Mouse (Mus musculus) heart, embryonic 15.5 days (tissue): Measurements from ENCODE around the gene Orai1. TPM values are rescaled to one million over a fixed set of nuclear protein-coding genes. Genes with fewer than 3 reads are reported as not detected.

Experiments
- ATAC-seq: fragments of 200-750 bp; cut with Nextera tagmentation; replicated peaks from 2 replicates; pipeline ENCODE4 v1.8.0; 2017; ENCODE audit warnings: low read depth, moderate TSS enrichment; ENCODE audit not compliant: insufficient number of reproducible peaks, insufficient read depth, low FRiP score
- H3K27ac ChIP-seq: fragments of 300-500 bp; sonication (generic); 2 replicates; pipeline ENCODE4 v1.5.1; 2015; ENCODE audit warnings: mild to moderate bottlenecking, inconsistent platforms
- H3K27me3 ChIP-seq: fragments of 300-500 bp; sonication (generic); 2 replicates; pipeline ENCODE4 v1.6.1; 2015; ENCODE audit warnings: inconsistent platforms
- H3K36me3 ChIP-seq: fragments of 300-500 bp; sonication (generic); 2 replicates; pipeline ENCODE4 v1.6.1; 2015; ENCODE audit warnings: mild to moderate bottlenecking, inconsistent platforms
- H3K4me1 ChIP-seq: fragments of 300-500 bp; sonication (generic); replicated peaks from 2 replicates; pipeline ENCODE4 v1.6.1; 2015; ENCODE audit warnings: inconsistent platforms
- H3K4me2 ChIP-seq: fragments of 300-500 bp; sonication (generic); 2 replicates; pipeline ENCODE4 v1.6.1; 2015; ENCODE audit warnings: inconsistent platforms, mild to moderate bottlenecking, moderate library complexity
- H3K4me3 ChIP-seq: fragments of 300-500 bp; sonication (generic); 2 replicates; pipeline ENCODE4 v1.5.1; 2015; ENCODE audit warnings: mild to moderate bottlenecking, inconsistent platforms
- H3K9ac ChIP-seq: fragments of 300-500 bp; sonication (generic); 2 replicates; pipeline ENCODE4 v1.6.1; 2015; ENCODE audit warnings: mild to moderate bottlenecking, inconsistent platforms
- H3K9me3 ChIP-seq: fragments of 300-500 bp; sonication (generic); replicated peaks from 2 replicates; pipeline ENCODE4 v1.6.1; 2016; ENCODE audit warnings: inconsistent platforms
- WGBS: fragments of 180-500 bp; shearing (Covaris S2); methylation state at CpG from one replicate; pipeline ENCODE4 v1.1.7; 2015; ENCODE audit warnings: mixed read lengths; 5-methylcytosine and 5-hydroxymethylcytosine counted together
- polyA plus RNA-seq: library from polyadenylated mRNA; unstranded; fragments of >200 nt; fragmentation: Nextera tagmentation; extraction: Ambion mirVana; gene quantifications from 2 replicates; pipeline ENCODE4 v1.2.1, GENCODE M21; 2015

Orai1 gene
- polyA plus RNA-seq, 1 experiment from 2014 or later, result 17.3 TPM

- H3K9ac ChIP-seq, result peak overlapping the region; percentile 77
- peak overlapping the region; percentile 93 for H3K27ac ChIP-seq
- 0 out of 2 replicates have a peak, but pooled peaks have one; percentile 28 for ATAC-seq
- no peaks in the 10 kb centered on the region for H3K27me3 ChIP-seq
- no peaks in the 10 kb centered on the region for H3K9me3 ChIP-seq
- peak overlapping the region; percentile 96 for H3K4me2 ChIP-seq
- no peaks in the 10 kb centered on the region for H3K36me3 ChIP-seq
- WGBS, result 7% methylated on average over 39 of the region's 39 CpGs
- H3K4me3 ChIP-seq, result peak overlapping the region; percentile 76
- H3K4me1 ChIP-seq, result peaks cover 43% of the 10 kb centered on the region
Measured at GRCm38 (mm10) chr5:122987211-122988020, 27.5 kb upstream of the Orai1 start.

GRCm38 (mm10) chr5:122988021-122988751, 26.7 kb upstream of the Orai1 start:
- Histone ChIP-seq H3K9ac (peak overlapping the region; percentile 77), H3K27me3 (no peaks in the 10 kb centered on the region), H3K4me1 (peaks cover 43% of the 10 kb centered on the region), H3K4me3 (peak overlapping the region; percentile 76), H3K36me3 (no peaks in the 10 kb centered on the region), H3K9me3 (no peaks in the 10 kb centered on the region), H3K27ac (peak overlapping the region; percentile 93), H3K4me2 (peak overlapping the region; percentile 96)
- under 1% methylated on average over 41 of the region's 41 CpGs for WGBS
- ATAC-seq, result no peak

GRCm38 (mm10) chr5:122989001-122989525, 25.8 kb upstream of the Orai1 start:
- peak overlapping the region; percentile 77 for H3K9ac ChIP-seq
- H3K4me1 ChIP-seq, result peaks cover 43% of the 10 kb centered on the region
- under 1% methylated on average over 39 of the region's 39 CpGs for WGBS
- H3K36me3 ChIP-seq, result no peaks in the 10 kb centered on the region
- no peaks in the 10 kb centered on the region for H3K9me3 ChIP-seq
- H3K4me2 ChIP-seq, result peak overlapping the region; percentile 96
- peak overlapping the region; percentile 93 for H3K27ac ChIP-seq
- H3K4me3 ChIP-seq, result peak overlapping the region; percentile 76
- 0 out of 2 replicates have a peak, but pooled peaks have one; percentile 24 for ATAC-seq
- H3K27me3 ChIP-seq, result no peaks in the 10 kb centered on the region

- Histone ChIP-seq H3K9ac (peak within 1 kb of the TSS; percentile 77), H3K4me1 (peaks cover 45% of the 10 kb centered on the region), H3K36me3 (no peaks in the 10 kb centered on the region), H3K4me2 (peak within 1 kb of the TSS; percentile 96), H3K4me3 (peak within 1 kb of the TSS; percentile 76), H3K27ac (peak within 1 kb of the TSS; percentile 93), H3K9me3 (no peaks in the 10 kb centered on the region), H3K27me3 (no peaks in the 10 kb centered on the region)
- WGBS, result 4% methylated on average over 15 of the region's 15 CpGs
- 0 out of 2 replicates have a peak, but pooled peaks have one; percentile 5 for ATAC-seq
Measured at GRCm38 (mm10) chr5:122989551-122990330, 25.1 kb upstream of the Orai1 start, which contains the start of gene Kdm2b. Gene Kdm2b, minus strand, starts transcription at chr5:122989823.

- Histone ChIP-seq H3K27ac (peak overlapping the region; percentile 93), H3K9ac (peak overlapping the region; percentile 77), H3K27me3 (no peaks in the 10 kb centered on the region), H3K4me1 (peaks cover 48% of the 10 kb centered on the region), H3K4me3 (peak overlapping the region; percentile 76), H3K36me3 (no peaks in the 10 kb centered on the region), H3K9me3 (no peaks in the 10 kb centered on the region), H3K4me2 (peak overlapping the region; percentile 96)
- 14% methylated on average over 16 of the region's 16 CpGs for WGBS
- no peak for ATAC-seq
Measured at GRCm38 (mm10) chr5:122990411-122991160, 24.3 kb upstream of the Orai1 start.

- no peak for ATAC-seq
- H3K36me3 ChIP-seq, result no peaks in the 10 kb centered on the region
- peak overlapping the region; percentile 77 for H3K9ac ChIP-seq
- 22% methylated on average over 5 of the region's 5 CpGs for WGBS
- peak overlapping the region; percentile 96 for H3K4me2 ChIP-seq
- H3K27me3 ChIP-seq, result no peaks in the 10 kb centered on the region
- H3K27ac ChIP-seq, result peak overlapping the region; percentile 93
- H3K4me1 ChIP-seq, result peaks cover 43% of the 10 kb centered on the region
- no peaks in the 10 kb centered on the region for H3K9me3 ChIP-seq
- H3K4me3 ChIP-seq, result peak overlapping the region; percentile 76
Measured at GRCm38 (mm10) chr5:122991350-122992004, 23.4 kb upstream of the Orai1 start.

GRCm38 (mm10) chr5:122993811-122994210, 21.1 kb upstream of the Orai1 start:
- H3K4me1 ChIP-seq, result peaks cover 31% of the 10 kb centered on the region
- WGBS, result 39% methylated on average over 2 of the region's 2 CpGs
- ATAC-seq, result no peak
- H3K4me3 ChIP-seq, result peak overlapping the region; percentile 25; the same call in 1 of the 2 replicates
- H3K36me3 ChIP-seq, result no peaks in the 10 kb centered on the region
- H3K4me2 ChIP-seq, result peak overlapping the region; percentile 53
- no peaks in the 10 kb centered on the region for H3K27me3 ChIP-seq
- H3K9ac ChIP-seq, result no peak overlapping the region
- H3K9me3 ChIP-seq, result no peaks in the 10 kb centered on the region
- H3K27ac ChIP-seq, result peak overlapping the region; percentile 17; the same call in 1 of the 2 replicates

- no peaks in the 10 kb centered on the region for H3K36me3 ChIP-seq
- no peaks in the 10 kb centered on the region for H3K27me3 ChIP-seq
- ATAC-seq, result peak; percentile 81
- H3K4me1 ChIP-seq, result peaks cover 36% of the 10 kb centered on the region
- no peaks in the 10 kb centered on the region for H3K9me3 ChIP-seq
- WGBS, result 11% methylated on average over 5 of the region's 5 CpGs
- H3K9ac ChIP-seq, result no peak overlapping the region
- H3K4me3 ChIP-seq, result peak overlapping the region; percentile 25
- H3K27ac ChIP-seq, result peak overlapping the region; percentile 17; the same call in 1 of the 2 replicates
- peak overlapping the region; percentile 53 for H3K4me2 ChIP-seq
Measured at GRCm38 (mm10) chr5:122994303-122994846, 20.5 kb upstream of the Orai1 start.

- no peak for ATAC-seq
- Histone ChIP-seq H3K27me3 (no peaks in the 10 kb centered on the region), H3K4me1 (peaks cover 34% of the 10 kb centered on the region), H3K9me3 (no peaks in the 10 kb centered on the region), H3K36me3 (no peaks in the 10 kb centered on the region), H3K9ac (no peak overlapping the region), H3K4me2 (no peak overlapping the region), H3K27ac (0 out of 2 replicates have a peak overlapping the region, but pooled peaks have one; percentile 14), H3K4me3 (no peak overlapping the region)
- WGBS, result 0% methylated on average over 1 of the region's 1 CpGs
Measured at GRCm38 (mm10) chr5:122994910-122995309, 20.0 kb upstream of the Orai1 start.
